Mouse (Mus musculus) spleen, embryonic (tissue): ENCODE results near the gene Glt1d1.

Source experiments
- CTCF ChIA-PET: fragments of 350-600 bp; sonication (Branson Sonifier 250); formaldehyde crosslinking; loops from one replicate; lab custom pipeline; 2022; lab: Charles Lee

The Glt1d1 gene

DNA sequence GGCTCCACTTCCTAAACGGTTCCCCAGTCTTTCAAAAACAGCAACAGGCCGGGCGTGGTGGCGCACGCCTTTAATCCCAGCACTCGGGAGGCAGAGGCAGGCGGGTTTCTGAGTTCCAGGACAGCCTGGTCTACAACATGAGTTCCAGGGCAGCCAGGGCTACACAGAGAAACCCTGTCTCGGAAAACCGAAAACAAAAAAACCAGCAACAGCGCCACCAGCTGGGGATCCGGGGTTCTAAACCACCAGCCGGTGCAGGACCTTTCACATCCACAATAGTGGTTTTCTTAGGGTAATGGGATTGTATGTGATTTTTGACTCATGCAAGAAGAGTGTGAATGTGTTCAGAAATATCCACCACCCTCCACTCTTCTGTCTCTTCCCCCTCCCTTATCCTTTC lies 4.8 kb upstream of the Glt1d1 start:
- CTCF ChIA-PET, result no interaction called here

DNA sequence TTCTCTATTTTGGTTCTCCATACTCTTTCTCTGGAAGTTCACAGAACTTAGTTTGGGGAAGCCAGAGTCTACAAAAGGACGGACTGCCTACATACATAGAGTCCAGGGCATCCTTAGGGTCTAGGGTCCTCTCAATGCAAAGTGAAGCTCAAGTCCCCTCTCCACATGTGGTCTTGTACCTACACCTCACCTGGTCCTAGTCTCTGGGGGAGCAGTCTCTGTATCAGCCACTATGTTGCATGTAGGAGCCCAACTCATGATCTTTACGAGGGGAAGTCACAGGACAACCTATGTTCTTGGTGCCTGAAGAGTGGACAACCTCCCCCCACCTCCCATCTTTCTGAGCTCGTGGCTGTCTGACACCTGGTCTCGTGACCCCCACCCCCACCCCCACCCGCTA lies 391 bp upstream of the Glt1d1 start:
- CTCF ChIA-PET, result no interaction called here

GRCm38 (mm10) chr5:127633188-127633587 lies 1.1 kb downstream of the Glt1d1 start:
- CTCF ChIA-PET, result interaction anchor here (0.5 to 1.0 kb wide), 2 partner anchors 26 to 107 kb away, joined by 3 to 11 read pairs; no protein-coding TSS in a partner anchor

DNA sequence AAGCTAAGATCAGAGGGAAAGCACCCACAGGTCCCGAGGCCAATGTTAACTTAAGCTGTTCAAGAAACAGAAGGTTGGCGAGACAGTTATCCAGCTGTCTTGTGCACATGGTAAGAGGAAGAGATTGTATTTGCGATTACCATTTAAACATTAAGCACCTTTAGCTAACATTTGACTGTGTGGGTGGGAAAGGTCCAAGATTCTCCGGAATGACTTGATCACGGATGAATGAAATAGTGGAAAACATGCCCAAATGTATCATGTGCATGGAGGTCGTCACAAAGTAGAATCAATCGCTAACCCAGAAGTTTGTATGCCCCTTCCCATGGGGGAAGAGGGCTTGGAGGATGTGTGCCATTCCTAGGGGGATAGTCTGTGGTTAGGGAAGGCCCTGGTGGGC lies 1.6 kb downstream of the Glt1d1 start:
- CTCF ChIA-PET, result interaction anchor here (0.5 kb wide), 1 partner anchor 107 kb away, joined by 3 read pairs; no protein-coding TSS in a partner anchor

GRCm38 (mm10) chr5:127637622-127638021 lies 5.6 kb downstream of the Glt1d1 start:
- CTCF ChIA-PET, result interaction anchor here (0.6 kb wide), 1 partner anchor 11 kb away, joined by 5 read pairs; no protein-coding TSS in a partner anchor

GRCm38 (mm10) chr5:127638177-127638576 lies 6.1 kb downstream of the Glt1d1 start:
- CTCF ChIA-PET, result interaction anchor here (0.6 kb wide), 1 partner anchor 11 kb away, joined by 5 read pairs; no protein-coding TSS in a partner anchor

DNA sequence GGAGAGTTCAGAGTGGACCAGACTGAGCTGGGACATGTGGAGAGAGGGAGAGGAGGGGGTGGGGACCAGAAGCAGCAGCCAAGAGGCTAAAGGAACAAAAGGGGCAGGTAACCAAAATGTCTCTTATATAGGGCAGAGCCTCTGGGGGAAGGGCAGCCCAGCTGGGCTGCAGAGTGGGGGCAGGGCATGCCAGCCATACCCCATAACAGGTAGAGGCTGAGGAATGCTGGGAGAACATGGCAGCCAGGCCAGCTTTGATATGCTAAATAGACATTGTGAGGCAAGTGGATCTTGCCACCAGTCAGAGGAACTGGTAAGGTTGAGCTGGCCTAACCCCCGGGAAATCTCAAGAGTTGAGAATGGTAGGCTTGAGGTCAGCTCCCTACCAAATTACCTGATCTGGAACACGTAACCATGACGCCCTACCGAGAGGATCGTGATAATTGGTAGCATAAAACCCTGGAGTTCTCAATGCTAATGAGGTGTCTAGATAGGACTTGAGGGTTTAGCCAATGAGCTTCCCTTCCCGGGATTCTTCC lies 7.1 kb downstream of the Glt1d1 start:
- CTCF ChIA-PET, result interaction anchor here (0.6 to 0.7 kb wide), 3 partner anchors 14 to 47 kb away, joined by 4 to 6 read pairs (median 5); no protein-coding TSS in a partner anchor

DNA sequence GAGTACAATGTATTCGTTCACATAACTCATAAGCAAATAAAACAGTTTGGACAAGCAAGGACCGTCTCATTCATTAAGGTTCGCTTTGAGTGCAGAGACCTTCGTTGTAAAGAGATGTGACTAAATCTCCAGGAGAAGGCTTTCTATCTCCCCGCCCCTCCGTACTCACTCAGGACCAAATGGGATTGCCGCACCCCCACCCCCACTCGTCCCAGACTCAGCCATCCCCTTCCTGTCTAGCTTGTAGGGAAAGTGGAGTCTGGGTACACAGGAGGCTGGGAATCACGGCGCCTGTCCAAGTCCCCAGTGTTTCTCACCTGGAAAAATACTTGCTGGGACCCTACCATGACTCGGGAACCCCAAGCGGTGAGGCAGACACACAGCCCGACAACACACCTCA lies 7.6 kb downstream of the Glt1d1 start:
- CTCF ChIA-PET, result interaction anchor here (0.6 kb wide), 2 partner anchors 16 to 48 kb away, joined by 4 to 5 read pairs; no protein-coding TSS in a partner anchor

GRCm38 (mm10) chr5:127640359-127640758 lies 8.3 kb downstream of the Glt1d1 start:
- CTCF ChIA-PET, result no interaction called here

DNA sequence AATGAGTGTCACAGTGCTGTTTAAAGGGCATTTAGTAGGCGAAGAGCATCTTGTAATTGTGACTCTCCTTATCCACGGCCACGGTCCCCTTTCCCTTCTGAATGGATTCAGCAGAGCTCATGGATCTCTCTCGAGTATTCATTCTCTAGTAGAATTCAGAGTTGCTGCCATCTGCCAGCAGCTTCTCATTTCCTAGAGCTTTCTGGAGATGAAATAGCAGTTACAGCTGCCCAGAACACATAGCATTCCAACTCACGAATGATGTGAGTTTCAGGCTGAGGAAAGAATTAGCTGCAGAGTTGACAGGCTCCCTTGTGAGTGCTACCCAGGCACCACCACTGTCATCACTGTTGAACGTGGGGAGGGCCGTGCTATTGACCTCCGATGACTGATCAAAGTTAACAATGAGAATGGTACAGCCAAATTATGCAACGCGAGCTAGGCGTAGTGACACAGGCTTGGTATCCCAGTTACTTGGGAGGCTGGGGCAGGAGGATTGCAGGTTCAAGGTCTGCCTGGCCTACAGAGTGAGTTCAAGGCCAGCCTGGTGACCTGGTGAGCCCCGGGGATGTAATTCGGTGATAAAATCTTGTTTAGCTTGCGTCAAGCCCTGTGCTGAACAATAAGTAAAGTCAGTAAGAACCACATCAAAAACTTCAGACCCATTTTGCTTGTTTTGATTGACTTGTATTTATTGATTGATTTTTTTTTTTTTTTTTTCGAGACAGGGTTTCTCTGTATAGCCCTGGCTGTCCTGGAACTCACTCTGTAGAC lies 9.3 kb downstream of the Glt1d1 start:
- CTCF ChIA-PET, result interaction anchor here (0.5 kb wide), 1 partner anchor 27 kb away, joined by 3 read pairs; no protein-coding TSS in a partner anchor

- CTCF ChIA-PET, result interaction anchor here (0.7 to 1.7 kb wide), 2 partner anchors 11 to 103 kb away, joined by 4 to 5 read pairs; no protein-coding TSS in a partner anchor
These were observed 16.0 kb downstream of the Glt1d1 start for GRCm38 (mm10) chr5:127648046-127648445.

- CTCF ChIA-PET, result interaction anchor here (0.6 to 1.7 kb wide), 3 partner anchors 10 to 24 kb away, joined by 3 to 5 read pairs (median 4); no protein-coding TSS in a partner anchor
These were observed 17.0 kb downstream of the Glt1d1 start for GRCm38 (mm10) chr5:127649077-127649476.

DNA sequence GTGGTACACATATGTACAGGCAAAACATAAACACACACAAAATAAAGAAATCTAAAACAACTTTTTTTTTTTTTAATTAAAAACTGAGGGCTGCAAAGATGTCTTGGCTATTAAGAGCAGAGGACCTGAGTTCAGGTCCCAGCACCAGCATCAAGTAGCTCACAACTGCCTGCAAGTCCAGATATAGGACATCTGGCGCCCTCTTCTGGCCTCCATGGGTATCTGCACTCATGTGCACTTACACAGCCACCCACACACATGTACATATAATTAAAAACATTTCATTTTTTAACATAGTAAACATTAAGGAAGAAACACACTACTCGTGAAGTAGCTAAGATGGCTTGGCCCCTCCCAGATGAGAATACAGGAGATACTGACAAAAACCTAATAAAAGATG lies 26.2 kb downstream of the Glt1d1 start:
- CTCF ChIA-PET, result interaction anchor here (1.1 kb wide), 1 partner anchor 10 kb away, joined by 4 read pairs; no protein-coding TSS in a partner anchor

GRCm38 (mm10) chr5:127659312-127659711 lies 27.2 kb downstream of the Glt1d1 start:
- CTCF ChIA-PET, result interaction anchor here (1.1 kb wide), 1 partner anchor 11 kb away, joined by 4 read pairs; no protein-coding TSS in a partner anchor

GRCm38 (mm10) chr5:127660267-127660666 lies 28.2 kb downstream of the Glt1d1 start:
- CTCF ChIA-PET, result no interaction called here

DNA sequence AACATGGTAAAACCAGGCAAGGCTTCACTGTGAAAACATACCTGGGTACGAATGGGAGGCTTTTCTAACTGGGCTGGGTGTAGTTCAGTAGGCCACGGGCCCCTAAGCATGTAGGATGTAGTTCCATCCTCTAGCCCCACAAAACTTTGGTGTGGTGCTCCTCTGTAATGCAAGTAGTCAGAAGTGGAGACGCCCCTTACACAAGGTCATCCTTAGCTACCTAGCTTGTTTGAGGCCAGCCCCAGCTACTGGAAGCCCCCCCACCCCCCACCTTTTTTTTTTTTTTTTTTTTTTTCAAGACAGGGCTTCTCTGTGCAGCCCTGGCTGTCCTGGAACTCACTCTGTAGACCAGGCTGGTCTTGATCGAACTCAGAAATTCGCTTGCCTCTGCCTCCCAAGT lies 28.9 kb downstream of the Glt1d1 start:
- CTCF ChIA-PET, result no interaction called here

- CTCF ChIA-PET, result no interaction called here
These were observed 41.9 kb downstream of the Glt1d1 start for GRCm38 (mm10) chr5:127673913-127674312.

DNA sequence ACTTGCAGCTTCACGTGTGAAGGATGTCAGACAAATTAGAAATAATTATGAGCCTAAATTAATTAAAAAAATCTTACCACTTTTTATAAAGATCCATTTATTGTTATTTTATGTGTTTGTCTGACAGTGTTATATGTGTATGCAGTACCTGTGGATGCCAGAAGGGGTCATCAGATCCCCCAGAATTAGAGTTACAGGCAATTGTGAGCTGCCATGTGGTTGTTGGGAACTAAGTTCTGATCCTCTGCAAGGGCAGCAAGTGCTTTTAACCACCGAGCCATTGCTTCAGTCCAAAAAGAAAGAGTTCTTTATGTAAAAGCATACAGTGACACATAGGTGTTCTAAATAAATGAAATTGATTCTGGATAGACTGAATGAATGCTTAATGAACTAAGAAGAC lies 45.5 kb downstream of the Glt1d1 start:
- CTCF ChIA-PET, result no interaction called here

- CTCF ChIA-PET, result no interaction called here
These were observed 46.4 kb downstream of the Glt1d1 start for GRCm38 (mm10) chr5:127678501-127678900.

DNA sequence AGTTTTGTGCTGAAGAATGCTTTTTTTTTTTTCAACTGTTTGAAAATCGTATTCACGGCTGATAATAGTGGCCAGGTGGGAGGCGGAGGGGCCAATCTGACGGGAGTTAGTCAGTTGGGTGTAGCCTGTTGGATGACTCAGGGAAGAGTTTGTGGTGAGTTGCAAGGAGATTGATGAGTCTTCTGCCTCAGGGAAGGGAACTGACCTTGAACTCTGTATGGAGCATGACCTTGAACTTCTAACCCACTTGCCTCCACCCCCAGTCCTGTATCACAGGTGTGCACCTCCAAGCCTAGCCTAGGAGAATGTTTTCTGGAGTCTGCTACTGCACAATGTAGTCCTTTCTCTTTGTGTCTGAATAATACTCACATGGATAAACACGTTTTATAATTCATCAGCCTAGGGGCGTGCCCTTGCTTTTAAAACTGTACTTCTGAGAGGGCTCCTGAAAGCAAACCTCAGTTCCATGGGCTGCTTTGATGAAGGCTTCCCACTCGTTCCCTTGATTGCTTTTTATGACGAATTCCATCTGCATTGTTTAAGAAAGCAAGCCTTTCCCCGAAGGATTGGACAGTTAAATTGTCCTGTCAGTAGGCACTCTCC lies 56.6 kb downstream of the Glt1d1 start:
- CTCF ChIA-PET, result no interaction called here

DNA sequence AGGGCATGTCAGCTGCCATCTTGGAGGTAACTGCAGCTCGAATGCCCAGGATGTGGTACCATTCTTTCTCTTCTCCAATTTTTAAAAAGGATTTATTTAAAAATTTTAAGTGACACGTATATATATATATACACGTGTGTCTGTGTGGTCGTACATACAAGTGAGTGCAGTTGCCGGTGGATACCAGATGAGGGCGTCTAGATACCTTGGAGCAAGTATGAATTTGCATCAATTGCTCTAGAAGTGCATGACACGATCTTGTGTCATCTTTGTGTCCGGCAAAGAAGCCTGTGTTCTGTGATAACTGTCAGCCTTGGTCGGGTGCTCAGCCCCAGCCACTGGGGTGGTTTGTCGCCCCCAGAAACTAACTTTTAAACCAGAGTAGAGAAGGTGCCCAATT lies 59.0 kb downstream of the Glt1d1 start:
- CTCF ChIA-PET, result no interaction called here

GRCm38 (mm10) chr5:127691581-127691980 lies 59.5 kb downstream of the Glt1d1 start:
- CTCF ChIA-PET, result no interaction called here
